Mouse (Mus musculus) neural tube, embryonic 14.5 days (tissue): ENCODE measurements around the gene Exoc3l2. TPM values are rescaled to one million over a fixed set of nuclear protein-coding genes. Genes with fewer than 3 reads are reported as not detected.

Source experiments
- ATAC-seq: fragments of 200-750 bp; cut with Nextera tagmentation; 2 replicates; pipeline ENCODE4 v1.8.0; 2017; ENCODE audit warnings: low read depth, mild to moderate bottlenecking, moderate TSS enrichment, moderate library complexity
- H3K27ac ChIP-seq: fragments of 300-500 bp; sonication (generic); 2 replicates; pipeline ENCODE4 v1.5.1; 2014; ENCODE audit warnings: low read depth, mild to moderate bottlenecking, control low read depth, low read length, moderate library complexity, mixed read lengths
- H3K27me3 ChIP-seq: fragments of 300-500 bp; sonication (generic); 2 replicates; pipeline ENCODE4 v1.6.1; 2014; ENCODE audit warnings: low read length; ENCODE audit not compliant: control insufficient read depth, insufficient read depth
- H3K36me3 ChIP-seq: fragments of 300-500 bp; sonication (generic); 2 replicates; pipeline ENCODE4 v1.6.1; 2014; ENCODE audit warnings: low read length, mixed read lengths; ENCODE audit not compliant: control insufficient read depth, insufficient read depth
- H3K4me1 ChIP-seq: fragments of 300-500 bp; sonication (generic); 2 replicates; pipeline ENCODE4 v1.6.1; 2014; ENCODE audit warnings: low read length; ENCODE audit not compliant: control insufficient read depth, insufficient read depth
- H3K4me2 ChIP-seq: fragments of 300-500 bp; sonication (generic); 2 replicates; pipeline ENCODE4 v1.6.1; 2014; ENCODE audit warnings: mild to moderate bottlenecking, low read depth, low read length, control low read depth
- H3K4me3 ChIP-seq: fragments of 300-500 bp; sonication (generic); 2 replicates; pipeline ENCODE4 v1.5.1; 2014; ENCODE audit warnings: low read depth, low read length, control low read depth, mixed read lengths
- H3K9ac ChIP-seq: fragments of 300-500 bp; sonication (generic); replicated peaks from 2 replicates; pipeline ENCODE4 v1.6.1; 2014; ENCODE audit warnings: low read depth, mild to moderate bottlenecking, control low read depth, low read length, mixed read lengths
- H3K9me3 ChIP-seq: fragments of 300-500 bp; sonication (generic); 2 replicates; pipeline ENCODE4 v1.6.1; 2016; ENCODE audit warnings: low read length; ENCODE audit not compliant: control insufficient read depth
- WGBS: fragments of 180-500 bp; shearing (Covaris S2); extraction: QIAGEN DNeasy Blood & Tissue Kit; methylation state at CpG from one replicate; pipeline ENCODE4 v1.1.7; 2014; 5-methylcytosine and 5-hydroxymethylcytosine counted together
- polyA plus RNA-seq: library from polyadenylated mRNA; unstranded; fragments of >200 nt; fragmentation: Nextera tagmentation; extraction: Ambion mirVana; gene quantifications from 2 replicates; pipeline ENCODE4 v1.2.1, GENCODE M21; 2014

The Exoc3l2 gene
- polyA plus RNA-seq, 1 experiment from 2014 or later: 0.71 TPM

- no peak overlapping the region for H3K4me3 ChIP-seq
- H3K9ac ChIP-seq: no peak overlapping the region
- no peaks in the 10 kb centered on the region for H3K4me1 ChIP-seq
- H3K27me3 ChIP-seq: no peaks in the 10 kb centered on the region
- no peaks in the 10 kb centered on the region for H3K9me3 ChIP-seq
- peaks cover 28% of the 10 kb centered on the region for H3K36me3 ChIP-seq
- no peak overlapping the region for H3K4me2 ChIP-seq
- ATAC-seq: no peak
- 90% methylated on average over 14 of the region's 16 CpGs for WGBS
- H3K27ac ChIP-seq: no peak overlapping the region
These were observed 15.4 kb upstream of the Exoc3l2 start for GRCm38 (mm10) chr7:19447689-19448088.

DNA sequence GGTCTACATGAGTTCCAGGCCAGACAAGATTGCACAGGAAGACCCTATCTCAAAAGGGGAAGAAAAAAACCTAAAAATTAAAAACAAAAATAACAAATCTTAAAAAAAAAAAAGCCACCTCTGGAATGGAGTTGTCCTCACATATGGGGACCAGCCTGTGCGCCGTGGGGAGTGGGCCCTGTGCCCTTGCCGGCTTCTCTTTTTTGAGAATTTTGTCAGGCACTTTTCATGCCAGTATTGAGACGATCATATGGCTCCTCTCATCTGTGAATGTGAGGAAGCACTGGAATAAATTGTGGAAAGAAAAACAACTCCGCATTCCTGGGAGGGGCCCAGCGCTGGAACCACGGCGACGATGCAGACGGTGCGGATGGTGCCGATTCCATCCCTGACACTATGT is 14.0 kb upstream of the Exoc3l2 start:
- Histone ChIP-seq H3K36me3 (peaks cover 21% of the 10 kb centered on the region), H3K4me3 (no peak overlapping the region), H3K9me3 (no peaks in the 10 kb centered on the region), H3K9ac (no peak overlapping the region), H3K4me2 (no peak overlapping the region), H3K27ac (no peak overlapping the region), H3K27me3 (no peaks in the 10 kb centered on the region), H3K4me1 (no peaks in the 10 kb centered on the region)
- no peak for ATAC-seq
- WGBS: 75% methylated on average over 12 of the region's 12 CpGs

DNA sequence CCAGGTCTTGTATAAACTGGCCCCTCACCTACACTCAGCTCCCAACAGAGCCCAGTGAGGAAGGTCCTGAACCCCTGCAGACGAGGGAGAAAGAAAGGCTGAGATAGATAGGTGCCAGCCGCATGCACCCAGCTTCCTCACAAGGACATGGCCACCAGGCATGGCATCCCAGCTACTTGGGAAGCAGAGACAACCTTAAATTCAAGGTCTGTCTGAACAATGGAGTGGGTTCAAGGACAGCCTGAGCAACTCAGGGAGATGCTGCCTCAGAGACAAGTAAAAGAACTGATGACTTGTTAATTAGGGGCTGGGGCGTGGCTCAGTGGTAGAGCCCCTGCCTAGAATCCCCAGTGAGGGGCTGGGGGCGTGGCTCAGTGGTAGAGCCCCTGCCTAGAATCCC is 7.9 kb upstream of the Exoc3l2 start:
- Histone ChIP-seq H3K4me2 (no peak overlapping the region), H3K27me3 (no peaks in the 10 kb centered on the region), H3K9me3 (no peaks in the 10 kb centered on the region), H3K9ac (no peak overlapping the region), H3K36me3 (peaks cover 6% of the 10 kb centered on the region), H3K4me3 (no peak overlapping the region), H3K27ac (no peak overlapping the region), H3K4me1 (peaks cover 18% of the 10 kb centered on the region)
- WGBS: 93% methylated on average over 4 of the region's 4 CpGs
- no peak for ATAC-seq

DNA sequence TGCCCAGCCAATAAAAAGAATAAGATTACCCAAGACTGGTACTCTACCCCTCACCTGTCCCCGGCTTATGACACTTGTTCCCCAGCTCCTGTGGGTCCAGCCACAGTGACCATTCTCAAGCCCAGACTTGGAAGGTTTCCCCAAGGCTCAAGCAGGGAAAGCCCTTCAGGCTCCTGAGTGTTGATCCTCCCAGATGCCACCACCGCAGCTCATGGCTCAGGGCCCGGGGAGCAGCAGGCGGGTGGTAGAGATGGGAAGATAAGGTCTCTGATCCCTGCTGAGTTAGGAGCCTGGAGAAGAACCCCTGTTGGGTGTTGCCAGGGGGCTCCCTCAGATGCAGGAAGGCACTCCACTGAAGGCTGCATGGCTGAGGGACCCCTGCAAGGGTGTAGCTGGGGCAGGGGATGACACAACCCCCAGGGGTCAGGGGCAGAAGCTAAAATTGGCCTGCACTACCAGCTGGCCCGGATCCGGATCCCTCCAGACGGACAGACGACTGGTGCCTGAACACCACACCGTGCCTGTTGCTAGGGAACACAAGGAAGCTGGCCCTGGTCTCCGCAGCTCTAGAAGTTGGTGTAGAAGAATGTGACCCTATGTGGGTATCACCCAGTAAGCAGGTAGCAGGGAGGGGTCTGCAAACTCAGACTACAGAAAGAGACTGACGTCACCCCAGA is 7.2 kb upstream of the Exoc3l2 start:
- WGBS: 65% methylated on average over 11 of the region's 11 CpGs

GRCm38 (mm10) chr7:19456628-19457027 is 6.5 kb upstream of the Exoc3l2 start:
- WGBS: 94% methylated on average over 7 of the region's 7 CpGs
- no peak overlapping the region for H3K4me3 ChIP-seq
- no peaks in the 10 kb centered on the region for H3K27me3 ChIP-seq
- H3K9me3 ChIP-seq: no peaks in the 10 kb centered on the region
- no peak overlapping the region for H3K27ac ChIP-seq
- H3K9ac ChIP-seq: no peak overlapping the region
- peak overlapping the region; percentile 99; the same call in 1 of the 2 replicates for H3K4me2 ChIP-seq
- H3K36me3 ChIP-seq: peaks cover 3% of the 10 kb centered on the region; the same call in 1 of the 2 replicates
- ATAC-seq: no peak
- peaks cover 18% of the 10 kb centered on the region for H3K4me1 ChIP-seq

More for the DNA sequence above, 7.2 kb upstream of the Exoc3l2 start:
- Histone ChIP-seq H3K36me3 (peaks cover 6% of the 10 kb centered on the region), H3K27me3 (no peaks in the 10 kb centered on the region), H3K4me2 (no peak overlapping the region), H3K9ac (no peak overlapping the region), H3K4me3 (no peak overlapping the region), H3K27ac (0 out of 2 replicates have a peak overlapping the region, but pooled peaks have one; percentile 28), H3K9me3 (no peaks in the 10 kb centered on the region), H3K4me1 (peaks cover 18% of the 10 kb centered on the region)
- ATAC-seq: no peak

DNA sequence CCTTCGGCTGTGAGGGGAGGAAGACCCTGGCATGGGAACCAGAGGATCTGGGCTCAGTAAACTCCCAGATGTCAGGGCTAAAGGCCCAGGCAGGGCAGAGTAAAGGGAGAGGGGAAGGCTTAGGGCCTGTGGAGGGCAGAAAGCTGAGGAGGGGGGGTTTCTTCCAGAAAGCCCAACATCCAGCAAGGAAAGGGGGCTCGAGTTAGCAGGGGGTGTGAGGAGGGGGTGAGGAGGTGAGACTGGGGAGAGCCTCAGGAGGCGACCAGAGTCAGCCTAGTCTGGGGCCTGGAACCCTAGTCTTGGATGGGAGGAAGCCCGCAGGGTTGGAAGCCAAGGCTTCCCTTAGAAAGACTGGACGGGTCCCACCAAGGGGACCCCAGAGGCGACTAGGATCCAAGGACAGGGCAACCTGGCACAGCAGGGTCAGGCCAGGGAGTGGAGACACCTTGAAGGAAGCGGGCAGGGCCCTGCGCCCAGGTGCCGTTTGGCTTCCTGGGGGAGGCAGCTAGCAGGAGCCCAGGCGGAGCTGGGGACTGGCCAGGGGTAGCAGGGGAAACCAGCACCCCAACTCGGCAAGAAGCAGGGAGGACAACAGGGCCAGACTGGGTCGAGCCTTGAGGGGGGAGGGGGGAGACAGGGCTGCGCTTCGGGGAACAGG is 5.6 kb upstream of the Exoc3l2 start:
- Histone ChIP-seq H3K9ac (peak overlapping the region; percentile 83), H3K36me3 (peaks cover 3% of the 10 kb centered on the region; the same call in 1 of the 2 replicates), H3K9me3 (no peaks in the 10 kb centered on the region), H3K27me3 (no peaks in the 10 kb centered on the region), H3K27ac (no peak overlapping the region), H3K4me3 (peak overlapping the region; percentile 81), H3K4me1 (peaks cover 18% of the 10 kb centered on the region), H3K4me2 (peak overlapping the region; percentile 99)
- WGBS: 16% methylated on average over 12 of the region's 14 CpGs
- ATAC-seq: no peak; the same call in 1 of the 2 replicates

DNA sequence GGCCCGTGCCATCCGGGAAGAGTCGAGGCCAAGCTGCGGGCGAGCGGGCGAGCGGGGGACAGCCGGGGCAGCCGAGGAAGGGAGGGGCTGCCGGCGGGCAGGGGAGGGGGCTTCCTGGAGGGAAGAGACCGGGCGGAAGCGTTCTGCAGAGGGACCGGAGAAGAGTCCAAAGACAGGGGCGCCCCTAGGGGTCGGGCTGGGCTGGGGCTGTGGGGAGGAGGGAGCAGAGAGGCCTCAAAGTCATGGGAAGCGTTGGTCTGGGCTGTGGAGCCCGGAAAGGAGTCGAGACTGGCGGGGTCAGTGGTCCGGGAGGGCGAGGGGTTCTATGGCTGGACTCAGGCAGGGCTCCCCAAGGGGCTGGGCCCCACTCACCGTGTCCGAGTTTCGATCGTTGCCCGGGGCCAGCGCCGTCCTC is 5.1 kb upstream of the Exoc3l2 start:
- Histone ChIP-seq H3K4me3 (peak overlapping the region; percentile 81), H3K27ac (peak overlapping the region; percentile 69; the same call in 1 of the 2 replicates), H3K4me1 (peaks cover 18% of the 10 kb centered on the region), H3K36me3 (peaks cover 3% of the 10 kb centered on the region; the same call in 1 of the 2 replicates), H3K27me3 (no peaks in the 10 kb centered on the region), H3K9ac (peak overlapping the region; percentile 83), H3K4me2 (peak overlapping the region; percentile 99), H3K9me3 (no peaks in the 10 kb centered on the region)
- WGBS: 0% methylated on average over 24 of the region's 31 CpGs
- ATAC-seq: peak; percentile 83

- no peaks in the 10 kb centered on the region for H3K9me3 ChIP-seq
- H3K4me1 ChIP-seq: peaks cover 18% of the 10 kb centered on the region
- peak within 1 kb of the TSS; percentile 83 for H3K9ac ChIP-seq
- H3K4me3 ChIP-seq: peak within 1 kb of the TSS; percentile 81
- peak; percentile 88 for ATAC-seq
- H3K4me2 ChIP-seq: peak within 1 kb of the TSS; percentile 99
- WGBS: 1% methylated on average over 18 of the region's 42 CpGs
- peaks cover 3% of the 10 kb centered on the region; the same call in 1 of the 2 replicates for H3K36me3 ChIP-seq
- H3K27me3 ChIP-seq: no peaks in the 10 kb centered on the region
- H3K27ac ChIP-seq: peak within 1 kb of the TSS; percentile 69
These were observed 4.5 kb upstream of the Exoc3l2 start, which contains the start of gene Mark4 for GRCm38 (mm10) chr7:19458591-19459111. Mark4 (minus strand) TSS chr7:19458821.
